ENCODE assay signal across 1 mouse cellular context in the genomic region with DNA sequence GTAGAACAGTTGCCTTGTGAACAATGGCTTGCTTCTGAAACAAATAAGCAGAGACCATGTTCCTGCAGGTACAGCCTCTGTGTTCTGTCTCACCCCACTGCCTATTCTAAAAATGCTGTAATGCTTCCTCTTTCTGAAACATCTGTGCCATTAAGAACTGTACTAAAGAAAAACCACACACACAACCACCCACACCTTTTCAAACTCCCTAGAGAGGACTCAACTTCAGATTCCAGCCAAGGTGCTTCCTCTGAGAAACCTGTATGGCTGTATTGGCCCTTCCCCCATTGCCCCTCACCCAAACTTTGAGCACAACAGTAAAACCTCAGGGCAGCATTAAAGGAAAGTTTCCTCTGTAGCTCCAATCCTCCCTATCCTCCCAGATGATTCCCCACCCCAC.
TF ChIP-seq lines count a peak whose summit lies in the region.

No protein-coding gene starts in this region.

TF ChIP-seq in CH12.LX, 34 proteins besides CTCF, POLR2A, EP300 and RAD21 (continued from another document):
- TF ChIP-seq JUND (conservative IDR thresholded peaks at IDR 0.05; ENCODE audit: low read depth, low read length) (peak; percentile 80), CHD2 (IDR thresholded peaks at IDR 0.05; ENCODE audit: low read length) (peak; percentile 98), PAX5 (IDR thresholded peaks at IDR 0.05; ENCODE audit: low read length) (no peak), NRF1 (IDR thresholded peaks at IDR 0.05; ENCODE audit: low read depth, low read length) (no peak), BHLHE40 (IDR thresholded peaks at IDR 0.05; ENCODE audit: low read depth, low read length) (peak; percentile 84), MYC (IDR thresholded peaks at IDR 0.05; ENCODE audit: low read depth, low read length) (peak; percentile 72)
